Mouse (Mus musculus): ENCODE results near the gene Polrmt.

DNA sequence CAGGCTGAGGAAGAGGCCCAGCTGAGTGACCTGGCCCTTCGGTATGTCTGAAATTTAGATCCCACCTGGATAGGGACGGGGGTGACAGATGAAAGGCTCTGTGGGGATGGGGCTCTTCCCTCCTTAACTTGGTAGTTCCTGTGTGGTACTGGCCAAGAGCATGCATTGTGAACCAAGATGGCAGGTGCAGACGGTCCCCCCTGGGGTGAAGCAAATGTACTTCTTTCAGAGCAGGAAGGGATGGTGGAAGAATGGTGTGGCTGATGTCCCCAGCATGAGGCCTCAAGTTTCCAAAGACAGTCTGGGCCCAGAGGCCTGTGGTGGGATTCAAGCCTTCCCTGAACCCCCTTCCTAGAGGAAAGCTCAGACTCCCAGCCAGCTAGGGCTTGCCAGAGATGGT, 9.5 kb upstream of the Polrmt start:
- TF ChIP-seq MAFK (IDR thresholded peaks at IDR 0.05; ENCODE audit: insufficient read depth, low read depth, low read length) (no peak), HCFC1 (IDR thresholded peaks at IDR 0.05; ENCODE audit: borderline replicate concordance, insufficient read depth, low read length) (no peak), ZNF384 (IDR thresholded peaks at IDR 0.05; ENCODE audit: low read depth, low read length) (no peak), CHD2 (IDR thresholded peaks at IDR 0.05; ENCODE audit: low read depth, low read length) (no peak), ZC3H11A (IDR thresholded peaks at IDR 0.05; ENCODE audit: borderline replicate concordance, low read depth, low read length) (no peak)
